ENCODE assay signal across 12 mouse cellular contexts in the genomic region with DNA sequence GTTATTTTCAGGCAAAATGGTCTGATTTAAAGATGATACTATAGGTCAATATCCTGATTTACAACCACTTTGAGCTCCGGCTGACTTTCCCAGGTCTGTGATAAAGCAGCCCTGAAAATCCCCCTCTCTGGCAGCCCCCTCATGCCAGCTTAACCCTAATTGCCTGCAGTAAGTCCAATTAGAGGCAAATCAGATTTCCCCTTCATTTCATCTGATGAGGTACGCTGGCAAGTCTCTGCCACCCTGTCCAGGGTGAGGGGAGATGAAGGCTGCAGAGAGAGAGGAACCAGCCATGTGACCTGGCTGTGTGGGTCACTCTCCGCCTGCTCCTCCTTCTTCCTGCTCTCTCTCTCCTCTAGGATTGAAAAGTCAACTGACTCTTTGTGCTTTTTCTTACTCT.
DNase-seq lines count a peak whose midpoint lies in the region; ATAC-seq lines count a peak whose summit lies in the region.
"Had no signal": no experiment of that assay in that cellular context is flagged by ENCODE, and none has a peak within 500 bp of the region (broad histone marks: within the 10 kb centered on the region; RNA-seq: fewer than 3 reads in every experiment).

No protein-coding gene starts in this region.

- no peak for DNase-seq in heart, postnatal 14 days
- no peak for DNase-seq in liver
- no peak for DNase-seq in yolk sac, embryonic 10.5 days (ENCODE audit: low spot score)
- no peak for DNase-seq in right cerebral cortex, postnatal 4 days
- DNase-seq: thymus, postnatal 36 days had no signal

- peak overlapping the region; percentile 47 for H3K9ac ChIP-seq in heart, embryonic 13.5 days
- H3K9ac ChIP-seq in liver, embryonic 12.5 days: no peak overlapping the region
- no peak overlapping the region for H3K9ac ChIP-seq in embryonic facial prominence, embryonic 12.5 days
- no peak overlapping the region for H3K9ac ChIP-seq in limb, embryonic 13.5 days
- H3K9ac ChIP-seq: neural tube, embryonic 12.5 days had no signal

- WGBS in heart, embryonic 13.5 days: 69% methylated on average over 3 of the region's 3 CpGs
- WGBS in liver, embryonic 12.5 days (ENCODE audit: insufficient replicate concordance): 61% methylated on average over 3 of the region's 3 CpGs
- 55% methylated on average over 3 of the region's 3 CpGs for WGBS in embryonic facial prominence, embryonic 12.5 days
- 62% methylated on average over 3 of the region's 3 CpGs for WGBS in limb, embryonic 13.5 days

- H3K27me3 ChIP-seq in heart, embryonic 13.5 days (replicated peaks): no peaks in the 10 kb centered on the region
- peaks cover 7% of the 10 kb centered on the region for H3K27me3 ChIP-seq in liver, embryonic 12.5 days (replicated peaks)
- no peaks in the 10 kb centered on the region for H3K27me3 ChIP-seq in embryonic facial prominence, embryonic 12.5 days
- H3K27me3 ChIP-seq in limb, embryonic 13.5 days: no peaks in the 10 kb centered on the region
- H3K27me3 ChIP-seq: CH12.LX; neural tube, embryonic 12.5 days had no signal

- H3K9me3 ChIP-seq in heart, embryonic 13.5 days: no peaks in the 10 kb centered on the region
- H3K9me3 ChIP-seq in liver, embryonic 12.5 days (replicated peaks): no peaks in the 10 kb centered on the region
- no peaks in the 10 kb centered on the region for H3K9me3 ChIP-seq in embryonic facial prominence, embryonic 12.5 days
- no peaks in the 10 kb centered on the region for H3K9me3 ChIP-seq in limb, embryonic 13.5 days
- H3K9me3 ChIP-seq: neural tube, embryonic 12.5 days had no signal

- peak overlapping the region; percentile 77 for H3K27ac ChIP-seq in heart, embryonic 13.5 days (replicated peaks)
- H3K27ac ChIP-seq in liver, embryonic 12.5 days: peak overlapping the region; percentile 23; the same call in 1 of the 2 replicates
- H3K27ac ChIP-seq in embryonic facial prominence, embryonic 12.5 days: 0 out of 2 replicates have a peak overlapping the region, but pooled peaks have one; percentile 13
- peak overlapping the region; percentile 39; the same call in 1 of the 2 replicates for H3K27ac ChIP-seq in limb, embryonic 13.5 days
- H3K27ac ChIP-seq: left cerebral cortex, adult 2 months; neural tube, embryonic 12.5 days had no signal

- ATAC-seq in heart, embryonic 13.5 days (ENCODE audit: extremely low read depth, insufficient number of reproducible peaks, low FRiP score, low TSS enrichment): no peak
- no peak for ATAC-seq in liver, embryonic 12.5 days
- no peak for ATAC-seq in embryonic facial prominence, embryonic 12.5 days (ENCODE audit: insufficient number of reproducible peaks, insufficient read depth, low FRiP score, low TSS enrichment)
- no peak for ATAC-seq in limb, embryonic 13.5 days (ENCODE audit: low FRiP score, low read depth)

- H3K4me2 ChIP-seq in heart, embryonic 13.5 days: no peak overlapping the region
- no peak overlapping the region for H3K4me2 ChIP-seq in liver, embryonic 12.5 days
- H3K4me2 ChIP-seq in embryonic facial prominence, embryonic 12.5 days (replicated peaks): no peak overlapping the region
- H3K4me2 ChIP-seq in limb, embryonic 13.5 days (replicated peaks): no peak overlapping the region
- H3K4me2 ChIP-seq: neural tube, embryonic 12.5 days had no signal

- intact Hi-C loops in heart, postnatal 14 days (cut with DNase I): loop anchor here (2.0 to 5.0 kb wide), 2 partner anchors 21 to 37 kb away; no protein-coding TSS in a partner anchor

- H3K4me3 ChIP-seq in heart, embryonic 13.5 days: no peak overlapping the region
- no peak overlapping the region for H3K4me3 ChIP-seq in liver, embryonic 12.5 days
- H3K4me3 ChIP-seq in embryonic facial prominence, embryonic 12.5 days: no peak overlapping the region
- no peak overlapping the region for H3K4me3 ChIP-seq in limb, embryonic 13.5 days
- H3K4me3 ChIP-seq: left cerebral cortex, adult 2 months; neural tube, embryonic 12.5 days had no signal

- H3K4me1 ChIP-seq in heart, embryonic 13.5 days: peaks cover 61% of the 10 kb centered on the region
- H3K4me1 ChIP-seq in liver, embryonic 12.5 days: peaks cover 59% of the 10 kb centered on the region
- peaks cover 25% of the 10 kb centered on the region for H3K4me1 ChIP-seq in embryonic facial prominence, embryonic 12.5 days
- H3K4me1 ChIP-seq in limb, embryonic 13.5 days: peaks cover 46% of the 10 kb centered on the region

- H3K36me3 ChIP-seq in heart, embryonic 13.5 days: no peaks in the 10 kb centered on the region
- no peaks in the 10 kb centered on the region for H3K36me3 ChIP-seq in liver, embryonic 12.5 days
- no peaks in the 10 kb centered on the region for H3K36me3 ChIP-seq in embryonic facial prominence, embryonic 12.5 days
- H3K36me3 ChIP-seq in limb, embryonic 13.5 days: no peaks in the 10 kb centered on the region
- H3K36me3 ChIP-seq: neural tube, embryonic 12.5 days had no signal

Comparison
In these comparisons a context has a peak if more than half of its experiments do, and no peak if none do; other contexts are left out.
1. H3K27ac ChIP-seq: peak in every context shown above with its lines; median percentile 77 in heart, embryonic 13.5 days; 39 in limb, embryonic 13.5 days; 23 in liver, embryonic 12.5 days; 13 in embryonic facial prominence, embryonic 12.5 days.